Mouse (Mus musculus) lung, adult 2 months (tissue): Measurements from ENCODE around the gene Arid3a. TPM values are rescaled to one million over a fixed set of nuclear protein-coding genes. Genes with fewer than 3 reads are reported as not detected.

Experiments
- DNase-seq: peaks from one replicate; pipeline ENCODE4 v3.0.0; 2022
- H3K4me1 ChIP-seq: fragments of 200-500 bp; 2 replicates; pipeline ENCODE4 v1.6.1; 2011; ENCODE audit warnings: low read length; ENCODE audit not compliant: control insufficient read depth, insufficient read depth
- H3K4me3 ChIP-seq: fragments of 200-500 bp; replicated peaks from 2 replicates; pipeline ENCODE3; 2011; ENCODE audit warnings: low read depth, mild to moderate bottlenecking, control low read depth, low read length; ENCODE audit errors: extremely low read depth
- CTCF ChIP-seq: fragments of 200-500 bp; IDR thresholded peaks from 2 replicates; pipeline ENCODE4 v1.5.1; 2011; ENCODE audit warnings: mild to moderate bottlenecking, low read length, control low read depth; ENCODE audit not compliant: insufficient read depth
- POLR2A ChIP-seq: fragments of 200-500 bp; IDR thresholded peaks from 2 replicates; pipeline ENCODE4 v1.6.1; 2011; ENCODE audit warnings: low read depth, mild to moderate bottlenecking, control low read depth, low read length, borderline replicate concordance; ENCODE audit errors: extremely low read depth
- WGBS: fragments of 180-500 bp; shearing (Covaris S2); methylation state at CpG from one replicate; pipeline ENCODE4 v1.1.7; 2018; 5-methylcytosine and 5-hydroxymethylcytosine counted together
- polyA plus RNA-seq: library from polyadenylated mRNA; depleted of rRNA; stranded (reverse); fragments of >200 nt; gene quantifications from 2 replicates; pipeline ENCODE4 v1.2.3, GENCODE M21; 2012

Gene Arid3a
- polyA plus RNA-seq, 1 experiment = 7.8 TPM

DNA sequence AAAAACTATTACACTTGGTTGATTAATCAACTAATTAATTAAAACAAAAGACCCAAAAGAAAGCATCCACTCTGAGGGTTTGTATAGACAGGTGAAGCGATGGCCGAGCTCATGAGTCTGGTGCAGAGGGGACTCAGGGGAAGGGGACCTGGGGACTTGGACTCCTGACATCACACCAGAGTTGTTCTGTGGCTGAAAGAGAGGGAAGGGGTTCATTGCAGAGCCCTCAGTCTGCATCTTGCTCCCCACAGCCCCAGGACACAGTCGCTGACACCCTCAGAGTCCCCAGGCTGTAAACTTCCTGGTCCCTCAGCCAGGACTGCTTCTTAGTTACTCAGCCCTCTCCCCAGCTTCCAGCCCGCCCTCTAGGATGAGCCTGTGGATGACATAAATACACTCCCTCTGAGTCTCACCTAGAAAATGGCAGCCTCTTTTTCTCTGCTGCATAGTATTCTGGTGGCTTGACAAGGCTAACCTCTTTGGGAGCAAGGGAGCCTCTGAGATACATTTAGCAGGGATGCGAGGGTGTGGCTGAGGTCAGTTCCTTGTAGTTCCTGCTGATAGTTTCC is 9.2 kb upstream of the Arid3a start:
- Histone ChIP-seq H3K4me1 (peaks cover 13% of the 10 kb centered on the region), H3K4me3 (no peak overlapping the region)
- WGBS = 71% methylated on average over 5 of the region's 5 CpGs
- no peak for TF ChIP-seq CTCF
- no peak for DNase-seq

DNA sequence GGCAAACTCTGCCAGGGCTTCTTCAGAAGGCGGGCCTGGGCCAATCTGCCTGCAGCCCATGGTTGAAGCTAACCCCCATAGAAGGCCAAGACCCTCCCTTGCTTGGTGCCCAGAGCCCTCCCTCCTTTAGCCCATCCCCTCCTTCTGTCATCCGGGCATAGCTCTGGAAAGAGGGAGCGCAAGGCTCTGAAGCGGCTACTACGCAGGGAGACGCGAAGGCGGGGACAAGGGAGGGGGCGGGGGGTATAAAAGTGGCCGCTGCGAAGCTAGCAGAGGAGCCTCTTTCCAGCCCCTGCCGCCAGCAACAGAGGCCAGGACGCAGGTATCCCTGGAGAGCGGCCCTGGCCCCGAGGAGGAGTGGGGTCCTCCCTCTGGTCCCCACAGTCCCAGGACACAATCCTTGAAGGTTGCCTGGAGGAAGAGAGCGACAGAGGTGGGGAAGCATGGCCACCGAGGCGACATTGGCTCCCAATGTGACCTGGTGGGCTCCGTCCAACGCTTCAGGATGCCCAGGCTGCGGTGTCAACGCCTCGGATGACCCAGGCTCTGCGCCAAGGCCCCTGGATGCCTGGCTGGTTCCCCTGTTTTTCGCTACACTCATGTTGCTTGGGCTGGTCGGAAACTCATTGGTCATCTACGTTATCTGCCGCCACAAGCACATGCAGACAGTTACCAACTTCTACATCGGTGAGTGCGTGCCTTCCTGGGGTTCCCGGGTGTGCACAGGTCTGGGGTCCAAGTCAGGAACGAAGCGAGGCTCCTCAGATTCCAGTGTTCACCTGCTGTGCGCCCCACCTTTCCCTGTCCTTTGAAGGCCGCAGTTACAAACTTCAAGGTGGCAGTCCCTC is 8.4 kb upstream of the Arid3a start:
- H3K4me1 ChIP-seq = peaks cover 13% of the 10 kb centered on the region
- no peak for DNase-seq
- no peak for TF ChIP-seq CTCF
- peak; percentile 48; the same call in 1 of the 2 replicates for TF ChIP-seq POLR2A
- peak overlapping the region; percentile 55 for H3K4me3 ChIP-seq
- 22% methylated on average over 35 of the region's 35 CpGs for WGBS

DNA sequence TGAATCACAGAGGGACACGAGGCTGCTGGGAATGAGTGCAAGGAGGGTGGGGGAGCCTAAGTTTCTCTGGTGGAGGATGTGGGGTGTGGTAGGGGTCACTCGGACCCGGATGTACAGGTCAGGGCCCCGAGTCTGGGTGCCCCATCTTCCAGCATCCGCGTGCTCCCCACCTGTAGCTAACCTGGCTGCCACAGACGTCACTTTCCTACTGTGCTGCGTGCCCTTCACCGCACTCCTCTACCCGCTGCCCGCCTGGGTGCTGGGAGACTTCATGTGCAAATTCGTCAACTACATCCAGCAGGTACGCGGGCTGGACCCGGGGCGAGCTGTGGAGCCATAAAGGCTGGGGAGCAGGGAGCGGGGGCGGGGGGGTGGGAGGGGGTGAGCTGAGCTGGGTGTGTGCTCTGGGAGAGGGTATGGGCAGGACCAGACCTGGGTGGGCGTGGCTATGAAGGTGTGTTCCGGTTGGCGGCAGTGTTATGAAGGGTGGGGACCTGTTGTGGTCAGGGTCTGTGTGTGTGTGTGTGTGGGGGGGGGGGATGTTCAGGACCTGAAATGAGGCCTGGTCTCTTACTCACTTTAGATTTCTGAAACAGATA is 7.5 kb upstream of the Arid3a start:
- Histone ChIP-seq H3K4me1 (peaks cover 13% of the 10 kb centered on the region), H3K4me3 (peak overlapping the region; percentile 42)
- no peak for DNase-seq
- WGBS = 16% methylated on average over 21 of the region's 21 CpGs
- TF ChIP-seq POLR2A (no peak), CTCF (no peak)

DNA sequence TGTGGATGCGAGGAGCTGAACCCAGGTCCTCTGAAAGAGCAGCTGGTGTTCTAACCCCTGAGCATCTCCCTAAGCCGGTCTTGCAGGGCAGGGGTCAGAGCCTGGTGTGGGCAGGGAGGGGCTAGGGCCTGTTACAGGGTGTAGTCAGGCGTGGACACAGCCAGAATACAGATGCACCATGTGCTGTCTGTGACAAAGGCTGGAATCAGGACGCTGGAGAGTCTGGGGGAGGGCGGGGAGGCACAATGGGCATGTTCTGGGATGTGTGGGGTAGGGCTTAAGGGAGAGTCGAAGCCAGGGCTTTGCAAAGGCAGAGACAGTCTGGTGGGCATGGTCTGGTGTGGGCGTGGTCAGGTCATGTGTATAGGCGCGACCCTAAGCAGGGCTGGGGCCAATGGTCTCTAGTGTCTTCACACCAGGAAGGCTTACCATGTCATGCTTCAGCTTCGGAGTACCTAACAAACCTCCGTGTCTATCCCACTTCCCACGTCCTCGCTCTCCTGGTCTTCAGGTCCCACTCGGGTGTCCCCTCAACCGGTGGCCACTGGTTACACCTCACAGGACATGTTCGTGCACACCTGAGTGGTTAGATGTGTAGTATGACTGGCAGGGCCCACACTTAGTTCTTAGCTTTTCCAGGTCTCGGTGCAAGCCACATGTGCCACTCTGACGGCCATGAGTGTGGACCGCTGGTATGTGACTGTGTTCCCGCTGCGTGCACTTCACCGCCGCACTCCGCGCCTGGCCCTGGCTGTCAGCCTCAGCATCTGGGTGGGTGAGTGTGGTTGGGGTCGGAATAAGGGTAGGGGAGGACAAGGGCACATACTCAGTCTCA is 6.6 kb upstream of the Arid3a start:
- 31% methylated on average over 26 of the region's 26 CpGs for WGBS
- TF ChIP-seq POLR2A = no peak
- no peak for TF ChIP-seq CTCF
- no peak for DNase-seq
- H3K4me3 ChIP-seq = no peak overlapping the region
- peaks cover 13% of the 10 kb centered on the region for H3K4me1 ChIP-seq

DNA sequence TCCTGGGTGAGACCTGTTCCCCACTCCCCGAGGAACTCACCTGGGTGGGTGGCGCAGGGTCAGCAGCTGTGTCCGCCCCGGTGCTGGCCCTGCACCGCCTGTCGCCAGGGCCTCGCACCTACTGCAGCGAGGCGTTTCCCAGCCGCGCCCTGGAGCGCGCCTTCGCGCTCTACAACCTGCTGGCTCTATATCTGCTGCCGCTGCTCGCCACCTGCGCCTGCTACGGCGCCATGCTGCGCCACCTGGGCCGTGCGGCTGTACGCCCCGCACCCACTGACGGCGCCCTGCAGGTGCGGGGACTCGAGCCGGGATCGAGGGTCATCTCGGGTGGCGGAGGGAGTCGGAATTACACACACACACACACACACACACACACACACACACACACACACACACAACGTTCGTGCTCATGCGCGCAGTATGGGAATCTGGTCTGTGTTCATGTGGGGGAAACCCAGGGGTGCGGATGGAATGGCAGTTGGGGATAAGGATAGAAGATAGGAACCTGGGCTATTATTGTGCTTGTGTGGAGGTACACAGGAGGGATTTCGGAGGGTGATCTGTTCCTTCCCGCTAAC is 5.8 kb upstream of the Arid3a start, which contains the start of gene R3hdm4:
Gene R3hdm4 (minus strand): TSS at position 251 of the 578 bp plus-strand sequence.
- TF ChIP-seq CTCF = no peak
- no peak for TF ChIP-seq POLR2A
- no peak for DNase-seq
- no peak within 1 kb of the TSS for H3K4me3 ChIP-seq
- H3K4me1 ChIP-seq = peaks cover 10% of the 10 kb centered on the region
- 16% methylated on average over 41 of the region's 41 CpGs for WGBS

DNA sequence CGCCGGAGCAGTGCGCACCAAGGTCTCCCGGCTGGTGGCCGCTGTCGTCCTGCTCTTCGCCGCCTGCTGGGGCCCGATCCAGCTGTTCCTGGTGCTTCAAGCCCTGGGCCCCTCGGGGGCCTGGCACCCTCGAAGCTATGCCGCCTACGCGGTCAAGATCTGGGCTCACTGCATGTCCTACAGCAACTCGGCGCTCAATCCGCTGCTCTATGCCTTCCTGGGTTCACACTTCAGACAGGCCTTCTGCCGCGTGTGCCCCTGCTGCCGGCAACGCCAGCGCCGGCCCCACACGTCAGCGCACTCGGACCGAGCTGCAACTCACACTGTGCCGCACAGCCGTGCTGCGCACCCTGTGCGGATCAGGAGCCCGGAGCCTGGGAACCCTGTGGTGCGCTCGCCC is 5.3 kb upstream of the Arid3a start:
- TF ChIP-seq POLR2A = no peak
- no peak for TF ChIP-seq CTCF
- Histone ChIP-seq H3K4me3 (no peak overlapping the region), H3K4me1 (peaks cover 12% of the 10 kb centered on the region)
- no peak for DNase-seq
- 20% methylated on average over 34 of the region's 34 CpGs for WGBS

DNA sequence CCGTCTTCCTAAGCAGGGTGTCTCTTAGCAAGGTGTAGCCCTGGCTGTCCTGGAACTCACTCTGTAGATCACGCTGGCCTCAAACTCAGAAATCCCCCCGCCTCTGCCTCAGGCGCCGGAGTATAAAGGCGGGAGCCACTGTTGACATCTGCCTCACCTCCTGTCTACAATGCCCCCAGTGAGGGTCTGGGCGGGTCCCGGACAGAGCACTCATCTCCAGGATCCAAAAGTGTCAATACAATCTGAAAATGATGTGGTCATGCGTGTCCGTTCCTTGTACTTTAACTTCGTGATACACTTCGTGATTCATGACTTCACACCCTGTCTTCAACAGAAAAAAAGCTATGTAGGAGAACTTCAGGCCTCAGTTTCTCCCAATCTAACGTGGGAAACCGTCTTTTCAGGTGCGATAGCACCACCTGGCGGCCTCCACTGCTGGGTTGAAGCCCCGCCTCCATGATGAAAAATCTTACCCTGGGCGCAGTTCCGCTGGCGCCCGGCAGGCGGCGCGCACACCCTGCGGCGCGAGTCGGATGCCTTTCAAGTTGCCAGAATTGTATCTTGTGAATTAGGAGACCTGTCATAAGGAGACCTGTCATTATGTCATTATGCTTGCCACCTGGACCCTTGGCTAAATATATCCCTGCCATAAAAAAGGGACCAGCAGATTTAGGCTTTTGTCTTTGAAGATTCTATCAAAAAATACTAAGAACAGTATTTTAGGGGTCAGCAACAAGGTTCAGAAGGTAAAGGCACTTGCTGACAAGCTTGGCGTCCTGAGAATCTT is 1.7 kb upstream of the Arid3a start:
- TF ChIP-seq CTCF = peak; percentile 91
- TF ChIP-seq POLR2A = no peak
- DNase-seq = peak; percentile 94
- no peak overlapping the region for H3K4me3 ChIP-seq

DNA sequence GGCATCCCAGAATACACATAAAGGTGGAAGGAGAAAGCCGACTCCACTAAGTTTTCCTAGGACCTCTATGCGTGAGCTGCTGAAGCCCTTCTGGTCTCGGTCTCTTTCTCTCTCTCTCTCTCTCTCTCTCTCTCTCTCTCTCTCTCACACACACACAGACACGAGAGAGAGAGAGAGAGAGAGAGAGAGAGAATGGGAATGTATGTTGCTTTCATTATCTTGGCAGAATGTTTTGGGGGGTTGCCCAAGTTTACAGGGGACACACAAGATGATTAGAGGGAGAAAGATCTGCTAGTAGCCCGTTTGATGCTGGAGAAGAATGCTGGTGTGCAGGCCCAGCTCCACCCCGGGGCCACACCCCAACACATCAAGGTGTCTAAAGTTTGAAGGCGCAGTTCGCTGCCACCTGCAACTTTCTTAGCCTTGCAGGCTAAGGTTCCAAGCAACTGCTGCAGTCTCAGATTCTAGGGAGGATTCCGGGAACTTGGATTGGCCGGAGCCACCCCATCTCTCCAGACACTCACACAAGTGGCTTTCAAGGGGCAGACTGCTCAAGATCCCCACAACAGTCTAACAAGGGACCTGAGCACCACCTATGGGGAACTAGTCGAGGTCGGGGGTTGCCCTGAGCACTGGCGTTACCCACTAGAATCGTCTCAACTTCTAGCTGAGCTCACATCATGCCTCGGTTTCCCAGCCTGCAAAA is 905 bp upstream of the Arid3a start:
- TF ChIP-seq CTCF (no peak), POLR2A (no peak)
- DNase-seq = no peak

More for the DNA sequence above, 1.7 kb upstream of the Arid3a start:
- peaks cover 7% of the 10 kb centered on the region; the same call in 1 of the 2 replicates for H3K4me1 ChIP-seq
- 10% methylated on average over 29 of the region's 29 CpGs for WGBS

More for the DNA sequence above, 905 bp upstream of the Arid3a start:
- Histone ChIP-seq H3K4me1 (peaks cover 7% of the 10 kb centered on the region; the same call in 1 of the 2 replicates), H3K4me3 (peak overlapping the region; percentile 78)
- 8% methylated on average over 15 of the region's 15 CpGs for WGBS
